Mouse (Mus musculus) skeletal muscle tissue, adult 2 months (tissue): Measurements from ENCODE around the gene Vps9d1.
"Not testable (repeated sequence)": the region's sequence is repeated elsewhere in the genome, so short reads cannot be mapped to it uniquely, and the experiment has no call there.

Source experiments
- DNase-seq: peaks from one replicate; pipeline ENCODE4 v3.0.0-alpha.2; 2012; ENCODE audit warnings: low read depth, low spot score

The Vps9d1 gene

DNA sequence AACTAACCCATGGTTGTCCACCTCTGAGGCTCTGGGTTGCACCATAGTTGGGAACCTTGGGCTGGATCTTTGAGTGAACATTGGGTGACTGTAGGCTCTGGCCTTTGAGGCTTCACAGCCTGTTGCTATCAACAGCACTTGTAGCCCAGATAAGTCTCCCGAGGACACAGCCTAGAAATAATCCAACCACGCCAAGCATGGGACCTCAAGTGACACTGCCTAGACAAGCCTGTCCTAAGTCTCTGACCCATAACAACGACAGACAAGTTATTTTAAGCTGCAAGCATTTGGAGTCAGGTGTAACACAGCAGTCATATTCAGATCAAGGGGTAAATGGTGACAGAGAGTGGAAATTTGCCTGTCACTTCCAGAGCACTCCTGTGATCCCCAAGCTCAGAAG lies 38.7 kb downstream of the Vps9d1 start:
- no peak for DNase-seq

DNA sequence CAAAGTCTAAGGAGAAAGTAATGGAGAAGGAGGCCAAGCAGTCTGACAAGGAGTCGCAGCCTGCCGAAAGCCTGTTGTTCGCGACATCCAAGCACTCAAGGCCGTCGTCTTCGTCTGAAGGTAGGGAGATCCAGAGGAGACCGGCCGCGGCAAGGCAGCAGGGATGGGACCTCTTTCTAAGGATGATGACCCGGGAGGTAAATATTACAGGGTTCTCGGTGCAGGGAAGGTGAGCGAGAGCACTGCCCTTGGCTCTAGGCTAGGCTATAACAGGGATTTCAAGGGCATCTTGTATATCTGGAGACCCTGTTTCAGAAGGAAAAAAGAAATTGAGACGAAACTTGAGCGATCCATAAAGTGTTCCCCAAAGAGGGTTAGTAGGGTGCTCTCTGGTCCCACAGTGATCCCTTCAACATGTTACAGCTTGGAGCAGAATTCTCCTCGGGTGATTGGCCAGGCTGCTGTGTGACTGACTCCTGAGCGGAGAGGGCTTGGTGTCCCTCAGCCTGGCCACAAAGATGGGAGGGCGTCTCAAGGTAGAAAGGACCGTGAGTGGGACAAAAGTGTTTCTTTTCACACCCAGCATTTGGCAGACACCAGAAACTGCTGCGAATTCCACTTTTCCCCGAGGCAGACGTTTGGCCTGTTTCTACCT lies 40.9 kb downstream of the Vps9d1 start:
- DNase-seq = no peak

DNA sequence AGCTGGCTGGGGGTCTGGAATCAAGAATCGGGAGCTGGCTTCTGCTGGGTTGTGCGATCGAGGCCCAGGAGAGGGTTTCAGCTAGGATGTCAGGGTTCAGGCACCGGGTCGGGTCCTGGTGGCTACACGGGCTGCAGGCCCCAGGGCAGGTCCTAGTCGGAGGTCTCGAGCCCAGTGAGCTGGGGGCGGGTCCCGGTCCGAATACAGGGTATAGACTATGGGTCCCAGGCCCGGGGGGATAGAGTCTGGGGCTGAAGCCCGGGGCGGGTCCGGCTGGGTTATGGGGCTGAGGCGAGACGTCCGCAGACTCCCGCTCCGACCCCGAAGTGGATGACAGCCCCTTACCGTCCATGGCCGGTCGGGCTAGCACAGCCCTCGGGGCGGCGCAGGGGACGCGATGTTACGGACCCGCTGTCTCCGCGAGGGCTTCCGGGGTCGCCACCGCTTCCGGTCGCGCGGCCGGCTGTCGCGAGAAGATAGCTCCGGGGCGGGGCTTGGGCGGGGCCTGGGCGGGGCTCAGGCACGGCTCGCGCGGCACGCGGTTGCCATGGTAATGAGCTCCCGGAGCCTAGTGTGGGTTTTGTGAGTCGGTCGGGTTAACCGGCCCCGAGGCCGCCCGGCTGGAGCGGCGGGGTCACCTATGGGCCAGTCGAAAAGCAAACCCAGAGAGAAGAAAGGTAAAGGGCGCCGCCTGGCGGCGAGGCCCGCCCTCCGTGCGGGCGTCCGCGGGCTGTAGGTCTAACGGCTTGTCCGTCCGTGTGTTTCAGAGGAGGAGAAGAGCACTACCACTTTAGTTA lies 41.6 kb downstream of the Vps9d1 start, which contains the start of the genes Chmp1a and Spata33:
TSS of gene Chmp1a (minus strand) at position 443 of the 797 bp plus-strand sequence.
TSS of gene Spata33 (plus strand) at position 512 of the 797 bp plus-strand sequence.
- DNase-seq = peak; percentile 83

DNA sequence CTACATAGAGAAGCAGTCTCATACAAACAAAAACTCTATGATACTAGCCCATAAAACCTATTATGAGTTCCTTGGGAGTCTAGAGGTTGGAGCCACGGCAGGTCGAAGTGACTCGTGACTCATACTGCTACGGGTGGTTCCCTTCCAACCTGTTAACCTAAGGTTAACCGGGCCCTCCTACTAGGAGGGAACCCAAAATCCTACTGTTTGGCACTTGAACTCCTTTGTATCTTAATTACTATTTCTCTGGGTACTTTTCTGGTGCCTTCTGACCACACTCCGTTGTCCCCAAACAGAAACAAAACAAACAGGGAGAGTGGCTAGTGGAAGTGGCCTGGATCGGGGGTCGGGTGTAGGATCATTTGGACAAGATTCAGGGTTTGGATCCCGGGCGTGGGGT lies 42.3 kb downstream of the Vps9d1 start:
- no peak for DNase-seq

DNA sequence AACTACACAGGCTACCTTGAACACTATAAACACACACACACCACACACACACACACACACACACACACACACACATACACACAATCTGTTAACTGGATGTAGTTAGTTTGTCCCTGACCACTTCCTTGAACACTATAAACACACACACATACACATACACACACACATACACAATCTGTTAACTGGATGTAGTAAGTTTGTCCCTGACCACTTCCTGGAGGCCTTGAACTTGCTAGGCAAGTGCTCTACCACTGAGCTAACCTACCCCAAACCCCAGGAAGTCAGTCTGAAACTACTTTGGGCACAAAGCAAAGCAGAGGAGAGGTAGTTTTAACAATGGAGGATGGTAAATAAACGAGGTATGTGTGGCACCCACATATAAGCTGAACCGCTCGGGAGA lies 50.6 kb downstream of the Vps9d1 start:
- DNase-seq = no peak

DNA sequence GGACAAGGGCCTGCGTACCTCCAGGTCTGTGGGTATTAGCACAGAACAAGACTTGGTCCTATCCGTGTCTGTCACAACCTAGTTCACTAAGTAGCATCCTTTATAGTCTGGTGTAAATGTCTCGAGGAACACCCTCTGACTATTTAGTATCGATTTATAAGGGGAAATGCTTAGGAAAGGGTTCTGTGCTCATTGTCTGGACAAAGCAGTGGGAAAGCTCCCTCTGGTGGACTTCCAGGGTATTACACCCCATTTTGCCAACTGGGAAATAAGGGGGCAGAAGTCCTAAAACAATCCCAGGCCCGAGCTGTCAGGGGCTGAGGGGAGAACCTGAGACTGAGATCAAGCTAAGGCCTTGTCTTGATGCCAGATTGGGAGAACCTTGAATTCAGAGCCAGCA lies 51.9 kb downstream of the Vps9d1 start:
- DNase-seq = peak; percentile 40

DNA sequence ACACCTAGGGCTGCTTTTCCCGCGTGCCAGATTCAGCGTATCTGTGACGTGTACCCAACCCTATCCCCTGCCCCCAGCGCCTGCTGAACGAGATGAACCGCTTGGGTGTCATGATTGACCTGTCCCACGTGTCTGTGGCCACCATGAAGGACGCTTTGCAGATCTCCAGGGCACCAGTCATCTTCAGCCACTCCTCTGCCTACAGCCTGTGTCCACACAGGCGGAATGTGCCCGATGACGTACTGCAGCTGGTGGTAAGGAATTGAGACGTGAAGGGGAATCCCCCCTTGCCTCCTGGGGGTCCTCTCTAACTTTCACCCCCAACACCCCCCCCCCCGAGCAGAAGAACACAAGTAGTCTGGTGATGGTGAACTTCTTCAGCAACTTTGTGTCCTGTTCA lies 54.3 kb downstream of the Vps9d1 start:
- DNase-seq = no peak

DNA sequence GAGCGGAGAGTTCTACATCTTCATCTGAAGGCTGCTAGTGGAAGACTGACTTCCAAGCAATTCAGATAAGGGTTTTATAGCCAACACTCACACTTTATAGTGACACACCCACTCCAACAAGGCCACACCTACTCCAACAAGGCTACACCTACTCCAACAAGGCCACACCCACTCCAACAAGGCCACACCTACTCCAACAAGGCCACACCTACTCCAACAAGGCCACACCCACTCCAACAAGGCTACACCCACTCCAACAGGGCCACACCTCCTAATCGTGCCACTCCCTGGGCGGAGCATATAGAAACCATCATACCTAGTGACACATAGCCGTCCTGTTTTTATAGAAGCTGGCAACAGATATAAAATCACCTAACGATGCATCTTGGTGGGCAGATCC lies 57.1 kb downstream of the Vps9d1 start:
- not testable (repeated sequence) for DNase-seq

DNA sequence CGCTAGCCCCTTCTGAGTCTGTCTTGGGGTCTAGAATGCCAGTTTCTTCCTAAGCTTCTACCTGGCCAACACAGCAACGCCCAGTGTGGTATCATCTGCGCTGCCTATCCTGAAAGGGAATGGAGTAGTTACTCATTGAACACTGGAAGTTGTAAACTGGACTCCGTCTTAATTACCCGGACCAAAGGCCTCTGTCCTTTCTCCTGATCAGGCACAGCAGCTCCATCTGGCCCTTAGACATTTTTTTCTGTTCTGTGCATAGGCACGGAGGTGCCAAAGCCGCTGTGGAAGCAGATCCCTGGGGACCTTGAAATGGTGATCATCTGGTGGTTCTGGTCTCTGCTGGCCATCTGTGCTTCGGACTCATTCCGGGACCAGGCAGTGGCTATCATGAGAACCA lies 60.4 kb downstream of the Vps9d1 start:
- no peak for DNase-seq
